Mouse (Mus musculus) cerebellum, adult 9-11 months (tissue): Measurements from ENCODE around the gene March4.

Experiments
- DNase-seq: peaks from one replicate; pipeline ENCODE4 v3.0.0; 2022

Gene March4

DNA sequence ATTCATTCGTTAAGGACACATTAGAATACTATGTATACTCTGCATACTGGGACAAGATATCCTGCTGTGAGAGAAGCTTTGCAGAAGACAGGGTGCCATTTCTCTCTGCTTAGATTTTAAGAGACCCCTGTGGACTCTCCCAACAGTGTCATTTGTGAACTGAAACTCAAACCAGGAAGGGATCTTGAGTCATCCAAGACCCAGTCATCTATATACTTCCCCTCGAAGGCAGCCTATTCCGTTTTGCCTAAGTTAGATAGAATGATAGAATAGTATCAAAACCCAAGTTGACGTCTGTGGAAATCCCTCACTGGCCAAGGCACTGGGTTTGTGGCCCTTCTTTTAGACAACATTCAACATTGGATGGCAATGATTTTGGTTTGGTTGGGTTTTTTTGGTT, 7.5 kb downstream of the March4 start:
- DNase-seq, result no peak

- no peak for DNase-seq
These were observed 13.1 kb downstream of the March4 start for GRCm38 (mm10) chr1:72523601-72524000.

DNA sequence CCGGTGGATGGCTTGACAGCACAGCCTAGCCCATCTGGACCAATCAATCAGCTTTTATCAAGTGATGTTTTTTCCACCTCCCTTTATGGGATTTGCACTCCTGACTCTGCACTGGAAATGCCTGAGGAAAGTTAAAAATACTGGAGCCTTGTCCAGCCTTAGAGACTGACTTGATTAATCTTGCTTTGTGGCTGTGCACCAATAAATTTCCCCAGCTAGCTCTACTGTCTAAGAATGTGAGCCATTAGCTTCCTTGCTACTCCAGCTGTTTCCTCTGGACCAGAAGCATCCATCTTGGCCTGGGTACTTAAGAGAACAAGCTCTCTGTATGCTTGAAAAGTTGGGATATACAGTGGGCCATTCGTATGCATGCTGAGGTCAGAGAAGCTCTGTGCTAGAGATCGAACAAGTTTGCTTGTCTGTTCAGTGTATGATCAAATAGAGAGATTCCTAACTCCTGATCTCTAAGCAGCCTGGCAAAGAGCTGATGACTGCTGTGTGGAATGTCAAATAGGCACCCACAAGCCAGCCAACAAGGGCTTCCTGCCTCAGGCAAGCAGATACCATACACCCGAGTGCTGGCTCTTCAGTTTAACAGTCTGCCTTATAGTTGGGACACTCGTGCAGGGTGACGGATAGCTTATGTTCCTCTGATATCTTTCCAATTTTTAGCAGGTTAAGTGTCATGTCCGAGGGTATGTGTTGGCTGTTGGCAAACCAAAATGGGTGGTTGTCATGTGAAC, 25.8 kb downstream of the March4 start:
- no peak for DNase-seq

DNA sequence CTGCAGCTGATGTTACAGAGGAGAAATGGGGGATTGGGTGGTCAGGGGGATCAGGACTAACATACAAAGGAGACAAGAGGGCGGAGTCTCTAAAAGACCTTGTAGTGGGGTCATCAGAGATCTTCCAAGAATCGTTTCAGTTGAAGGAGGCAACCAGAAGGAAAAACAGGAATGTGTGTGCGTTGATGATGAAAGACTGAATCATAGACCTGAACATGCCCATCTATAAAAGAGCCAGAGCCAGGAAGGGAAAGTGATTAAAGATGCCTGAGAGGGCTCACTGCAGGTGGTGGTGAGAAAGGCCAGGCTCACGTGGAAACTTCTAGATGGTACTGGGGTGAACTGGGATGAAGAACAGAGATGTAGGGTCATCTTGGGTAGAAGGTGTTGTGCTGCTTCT, 27.2 kb downstream of the March4 start:
- DNase-seq, result no peak

GRCm38 (mm10) chr1:72507670-72508069, 29.1 kb downstream of the March4 start:
- DNase-seq, result no peak

DNA sequence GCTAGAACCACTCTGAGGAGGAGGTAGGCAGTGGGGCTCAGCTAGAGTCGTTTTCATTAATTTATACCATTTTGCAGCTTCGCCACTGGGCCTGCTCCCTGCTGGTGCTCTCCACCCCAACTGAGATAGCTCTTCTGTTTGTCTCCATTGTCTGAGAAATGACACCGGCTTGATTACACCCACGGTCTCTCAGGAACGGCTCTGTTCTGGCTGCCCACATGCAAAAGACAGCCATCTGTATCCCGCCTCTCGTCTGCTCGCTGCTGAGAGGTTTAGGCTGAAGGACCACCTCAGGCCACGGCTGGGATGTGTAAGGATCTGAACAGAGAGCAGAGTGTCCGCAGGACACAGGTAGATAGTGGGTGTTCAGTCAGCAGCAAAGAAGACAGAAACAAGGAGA, 30.5 kb downstream of the March4 start:
- no peak for DNase-seq

DNA sequence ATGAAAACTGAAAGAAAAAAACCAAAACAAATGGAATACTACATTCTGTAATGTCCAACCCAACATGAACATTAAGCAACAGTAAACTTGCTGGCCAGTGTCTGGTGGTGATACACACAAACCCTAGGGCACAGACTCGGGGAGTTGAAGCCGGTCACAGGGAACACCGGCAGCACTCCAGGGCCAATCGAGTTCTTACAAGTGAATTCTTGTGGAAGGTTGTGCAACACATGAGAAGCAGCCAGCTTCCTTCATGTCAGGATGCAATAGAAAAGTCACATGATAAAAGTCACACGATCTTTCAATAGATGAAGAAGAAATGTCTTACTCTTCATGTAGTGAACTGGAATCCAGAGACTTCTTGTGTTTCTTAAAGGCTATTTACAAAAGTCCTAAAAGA, 39.1 kb downstream of the March4 start:
- no peak for DNase-seq

GRCm38 (mm10) chr1:72493454-72493853, 43.3 kb downstream of the March4 start:
- no peak for DNase-seq

GRCm38 (mm10) chr1:72492666-72493065, 44.1 kb downstream of the March4 start:
- no peak for DNase-seq

- DNase-seq, result no peak
These were observed 45.4 kb downstream of the March4 start for GRCm38 (mm10) chr1:72491307-72491706.

DNA sequence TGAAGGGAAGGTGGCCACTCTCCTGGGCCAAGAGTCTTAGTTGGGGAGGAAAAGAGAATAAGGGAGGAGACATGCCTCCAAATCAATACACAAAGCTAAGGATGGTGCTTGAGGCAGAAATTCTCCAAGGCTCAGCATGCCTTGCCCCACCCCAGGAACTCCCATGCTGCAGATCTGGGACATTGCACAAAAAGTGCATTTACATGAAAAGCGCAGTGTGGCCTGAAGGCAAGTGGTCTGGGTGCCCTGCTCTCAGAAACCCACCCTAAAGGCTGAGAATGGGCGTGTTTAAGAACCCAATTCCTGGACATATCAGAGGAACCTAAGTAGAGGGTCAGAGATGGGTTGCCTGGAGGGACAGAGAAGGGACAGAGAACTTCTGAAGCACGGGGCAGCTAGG, 45.9 kb downstream of the March4 start:
- no peak for DNase-seq

- no peak for DNase-seq
These were observed 46.5 kb downstream of the March4 start for GRCm38 (mm10) chr1:72490193-72490592.

- no peak for DNase-seq
These were observed 60.1 kb downstream of the March4 start for GRCm38 (mm10) chr1:72476594-72476993.

DNA sequence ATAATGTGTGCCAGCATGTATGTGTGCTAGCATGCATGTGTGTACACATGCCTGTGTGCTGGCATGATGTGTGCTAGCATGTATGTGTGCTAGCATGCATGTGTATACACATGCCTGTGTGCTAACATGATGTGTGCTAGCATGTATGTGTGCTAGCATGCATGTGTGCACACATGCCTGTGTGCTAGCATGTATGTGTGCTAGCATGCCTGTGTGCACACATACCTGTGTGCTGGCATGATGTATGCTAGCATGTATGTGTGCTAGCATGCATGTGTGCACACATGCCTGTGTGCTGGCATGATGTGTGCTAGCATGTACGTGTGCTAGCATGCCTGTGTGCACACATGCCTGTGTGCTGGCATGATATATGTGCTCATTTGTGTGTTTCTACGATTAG, 67.7 kb downstream of the March4 start:
- DNase-seq, result no peak

DNA sequence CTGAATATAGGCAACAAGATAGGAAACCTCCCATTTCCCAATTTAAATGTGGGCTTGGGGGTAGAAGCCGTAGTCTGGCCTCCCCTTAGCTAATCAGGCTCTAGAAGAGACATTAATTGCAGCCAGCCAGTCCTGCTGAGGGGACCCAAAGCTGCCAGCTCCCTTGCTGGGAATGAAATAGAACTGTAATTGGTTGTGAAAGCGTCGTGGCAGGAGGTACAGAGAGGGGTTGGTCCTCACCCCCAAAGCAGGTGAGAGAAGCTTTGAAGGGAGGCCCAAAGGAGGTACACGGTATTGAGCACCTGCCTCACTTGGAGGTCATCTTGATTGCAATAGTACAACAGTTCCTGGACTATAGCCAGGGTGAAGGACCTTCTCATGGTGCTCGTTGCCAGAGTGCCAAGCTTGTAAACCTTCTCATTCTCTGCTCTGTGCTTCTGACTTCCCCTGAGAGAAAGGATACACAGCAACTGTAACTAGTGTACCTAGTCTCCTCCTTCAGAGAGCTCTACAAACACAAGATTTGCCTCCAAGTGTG, 68.2 kb downstream of the March4 start:
- peak; percentile 25 for DNase-seq

DNA sequence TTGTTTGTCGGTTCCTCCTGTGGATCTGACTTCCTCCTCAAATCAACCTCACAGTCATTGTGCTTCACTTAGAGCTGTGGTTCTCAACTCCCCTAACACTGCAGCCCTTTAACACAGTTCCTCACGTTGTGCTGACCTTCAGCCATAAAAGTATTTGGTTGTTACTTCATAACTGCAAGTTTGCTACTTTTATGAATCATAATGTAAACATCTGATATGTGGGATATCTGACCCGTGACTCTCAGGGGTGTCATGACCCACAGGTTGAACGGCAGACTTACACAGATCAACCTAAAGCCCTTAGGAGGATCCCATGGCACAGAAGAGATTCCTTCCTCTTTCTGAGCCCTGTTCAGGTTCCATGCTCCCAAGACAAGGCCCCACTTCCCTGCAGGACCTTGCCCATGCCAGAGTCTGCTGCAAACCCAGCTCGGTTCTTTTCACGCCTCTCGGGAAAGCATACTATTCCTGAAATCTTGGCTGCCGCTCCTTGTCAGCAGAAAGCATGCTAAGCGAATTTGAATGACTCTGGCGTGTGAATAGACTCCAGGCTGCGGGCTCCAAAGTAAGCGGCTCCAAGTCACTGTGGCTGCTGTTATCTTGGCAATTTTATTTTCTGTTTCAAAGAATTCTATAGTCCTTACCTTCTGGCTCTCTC, 71.7 kb downstream of the March4 start:
- DNase-seq, result no peak

- DNase-seq, result no peak
These were observed 74.2 kb downstream of the March4 start for GRCm38 (mm10) chr1:72462516-72462915.

- DNase-seq, result no peak
These were observed 79.1 kb downstream of the March4 start for GRCm38 (mm10) chr1:72457652-72458051.

DNA sequence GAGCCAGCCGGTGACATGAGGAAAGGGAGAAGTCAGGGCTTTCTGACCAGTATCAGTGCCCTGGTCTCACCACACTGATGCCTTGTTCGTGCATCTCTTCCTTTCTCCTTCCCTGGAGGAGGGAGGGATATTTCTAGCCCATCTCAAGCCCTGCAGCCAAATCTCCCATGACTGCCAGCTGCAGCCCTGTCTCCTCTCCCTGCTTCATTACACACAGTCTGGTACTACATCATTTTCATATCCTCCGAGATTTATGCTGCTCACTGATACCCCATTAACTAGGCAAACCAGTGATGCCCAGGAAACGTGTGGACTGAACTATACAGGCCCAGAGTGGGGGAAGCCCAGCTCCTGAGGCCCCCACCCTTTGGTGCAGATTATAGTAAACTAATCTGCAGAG, 80.8 kb downstream of the March4 start:
- no peak for DNase-seq

DNA sequence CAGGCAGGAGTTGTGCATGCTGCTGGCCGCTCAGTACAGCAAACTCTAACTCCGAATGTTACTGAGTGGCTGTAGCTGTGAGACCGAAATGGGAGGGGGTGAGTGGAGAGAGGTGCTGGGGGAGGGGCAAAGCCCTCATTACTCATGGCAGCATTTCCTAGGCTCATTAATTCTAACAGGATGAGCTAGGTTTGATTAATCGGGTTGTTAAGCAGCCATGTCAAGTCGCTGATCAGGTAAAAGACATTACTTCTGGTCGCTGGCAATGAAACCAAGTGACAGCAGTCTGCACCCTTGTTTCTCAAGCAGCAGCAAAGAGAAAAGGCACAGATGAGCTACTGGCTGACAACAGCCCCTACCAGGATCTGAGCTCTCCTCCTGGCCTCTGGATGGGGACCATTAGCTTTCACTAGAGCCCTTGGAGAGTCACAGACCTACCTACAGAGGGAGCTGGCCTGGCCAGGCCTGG, 82.0 kb downstream of the March4 start:
- no peak for DNase-seq

DNA sequence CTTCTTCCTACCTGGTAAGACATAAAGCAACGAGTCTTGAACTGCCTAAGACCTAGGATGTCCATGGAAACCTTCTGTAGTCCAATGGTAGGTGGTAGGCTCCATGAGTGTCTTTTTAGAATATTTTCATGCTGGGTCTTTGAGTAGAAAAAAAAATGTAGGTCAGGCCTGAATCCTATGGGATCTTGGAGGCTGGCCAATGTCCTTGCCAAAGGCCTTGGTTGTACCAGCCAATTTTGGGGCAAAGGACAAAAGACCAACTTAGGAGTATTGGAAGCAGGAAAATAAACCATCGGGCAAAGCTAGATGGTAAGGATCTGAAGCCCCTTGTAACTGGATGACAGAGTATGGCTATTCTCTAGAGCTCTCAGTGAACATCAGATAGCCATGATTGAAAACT, 83.9 kb downstream of the March4 start:
- DNase-seq, result peak; percentile 21

DNA sequence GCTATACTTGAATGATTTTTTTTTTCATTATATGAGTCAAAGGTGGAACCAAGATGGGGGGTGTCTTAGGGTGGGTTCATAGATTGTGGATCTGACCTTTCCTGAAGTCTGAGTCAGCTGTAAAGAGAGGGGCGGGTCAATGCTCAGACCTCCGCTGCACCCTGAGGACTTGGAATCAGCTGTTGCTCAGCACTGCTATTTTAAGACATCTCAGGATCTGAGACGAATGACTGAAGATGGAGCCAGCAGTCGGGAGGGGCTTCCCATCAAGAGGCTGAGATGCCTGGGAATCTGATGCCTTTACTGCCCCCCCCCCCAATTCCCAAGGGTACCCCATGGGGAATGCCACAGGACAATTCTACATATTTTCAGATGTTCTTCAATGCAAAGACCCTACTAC, 85.9 kb downstream of the March4 start:
- DNase-seq, result no peak

DNA sequence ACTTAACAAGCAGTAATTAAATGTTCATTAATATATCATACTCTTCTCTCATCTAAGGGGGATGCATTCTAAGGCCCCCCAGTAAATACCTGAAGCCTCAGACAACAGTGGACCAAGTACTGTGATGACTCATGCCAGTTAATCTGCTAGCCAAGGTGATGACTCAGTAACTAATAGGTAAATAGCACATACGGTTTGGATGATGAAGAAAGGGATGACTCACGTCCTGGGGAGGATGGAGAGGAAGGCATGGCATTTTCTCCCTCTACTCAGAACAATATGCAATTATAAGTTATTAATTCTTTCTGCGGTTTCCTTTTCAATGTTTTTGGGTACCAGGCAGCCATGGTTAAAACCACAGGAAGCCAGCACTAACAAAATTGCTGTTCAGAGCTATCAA, 87.0 kb downstream of the March4 start:
- DNase-seq, result no peak

DNA sequence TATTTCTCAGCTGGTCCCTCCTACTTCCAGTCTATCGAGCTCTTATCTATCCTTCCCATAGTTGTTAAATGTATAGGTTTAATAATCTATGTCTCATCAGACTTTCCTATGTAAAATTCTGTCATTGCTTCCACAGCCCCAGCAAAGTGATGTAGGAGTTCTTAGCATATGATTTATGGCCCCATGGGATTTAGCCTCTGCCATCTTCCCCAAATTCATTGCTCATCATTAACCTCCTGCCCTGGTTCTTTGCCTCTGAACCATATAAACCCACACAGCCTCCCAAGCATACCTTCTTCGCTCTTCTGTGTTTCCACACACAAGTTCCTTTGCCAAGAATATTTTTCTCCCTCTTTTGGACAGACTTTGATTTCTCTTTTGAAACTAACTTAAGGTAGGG, 94.0 kb downstream of the March4 start:
- no peak for DNase-seq
